Mouse (Mus musculus) spleen, adult 12 weeks (tissue): Measurements from ENCODE around the gene Cacna1i.

Experiments used
- DNase-seq: peaks from one replicate; pipeline ENCODE4 v3.0.0; 2022; ENCODE audit warnings: low spot score

Cacna1i gene

GRCm38 (mm10) chr15:80286851-80287415 is at the start of gene Cacna1i:
Gene Cacna1i (plus strand): TSS chr15:80287238.
- no peak for DNase-seq

DNA sequence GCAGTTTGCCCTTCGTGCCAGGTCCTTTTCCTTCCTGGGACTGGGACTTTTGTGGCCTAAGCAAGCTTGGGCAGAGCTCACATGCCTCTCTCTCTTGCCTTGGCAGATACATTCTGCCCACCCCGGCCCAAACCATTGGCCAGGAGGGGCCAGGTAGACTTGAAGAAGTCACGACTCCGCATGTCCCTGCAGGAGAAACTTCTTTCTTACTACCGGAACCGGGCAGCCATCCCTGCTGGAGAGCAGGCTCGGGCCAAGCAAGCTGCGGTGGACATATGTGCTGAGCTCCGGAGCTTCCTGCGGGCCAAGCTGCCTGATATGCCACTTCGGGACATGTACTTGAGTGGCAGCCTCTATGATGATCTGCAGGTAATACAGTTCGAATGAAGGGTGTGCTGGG is 38.9 kb upstream of the Cacna1i start:
- DNase-seq = no peak

DNA sequence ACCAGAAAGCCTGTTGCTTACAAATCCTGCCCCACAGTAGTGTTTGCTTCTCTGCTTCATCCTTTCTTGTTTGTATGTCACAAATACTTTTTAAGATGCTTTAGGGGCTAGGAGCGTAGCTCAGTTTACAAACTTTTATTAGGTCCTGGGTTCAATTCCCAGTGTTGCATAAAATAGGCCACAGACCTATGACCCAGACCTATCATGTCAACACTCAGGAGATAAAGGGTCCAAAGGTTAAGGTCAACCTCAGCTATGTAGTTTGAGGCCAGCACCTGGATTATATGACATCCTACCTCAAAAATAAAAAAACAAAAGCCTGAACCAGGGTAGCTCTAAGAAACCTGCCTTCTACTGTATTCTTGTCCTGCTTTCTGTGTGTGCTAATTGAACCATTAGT is 38.4 kb upstream of the Cacna1i start:
- DNase-seq = no peak

GRCm38 (mm10) chr15:80249672-80250071 is 37.4 kb upstream of the Cacna1i start:
- DNase-seq = no peak

- DNase-seq = no peak
Observed at GRCm38 (mm10) chr15:80250586-80250985, 36.5 kb upstream of the Cacna1i start.

DNA sequence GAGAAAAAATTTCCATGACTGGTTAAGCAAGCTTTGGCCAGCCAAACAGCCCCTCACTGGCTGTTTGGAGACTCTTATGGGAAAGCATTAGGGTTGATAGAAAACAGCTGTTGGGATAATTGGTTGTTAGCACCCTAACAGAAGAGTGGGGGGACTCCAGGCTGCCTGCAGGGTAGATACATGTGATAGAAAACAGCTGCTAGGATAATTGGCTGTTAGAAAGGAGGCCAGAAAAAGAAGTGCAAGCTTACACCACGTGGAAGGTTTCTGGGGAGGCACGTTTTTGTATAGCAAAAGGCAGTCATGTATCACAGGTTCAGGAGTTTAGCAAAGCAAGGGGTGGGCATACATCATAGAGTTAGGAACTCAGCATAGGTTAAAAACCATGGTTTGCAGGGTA is 33.5 kb upstream of the Cacna1i start:
- no peak for DNase-seq

- no peak for DNase-seq
Observed at GRCm38 (mm10) chr15:80254207-80254606, 32.8 kb upstream of the Cacna1i start.

- DNase-seq = peak; percentile 97
Observed at GRCm38 (mm10) chr15:80254847-80255645, 32.0 kb upstream of the Cacna1i start, which contains the start of gene Atf4. Gene Atf4 (plus strand): TSS chr15:80255184.

- DNase-seq = peak; percentile 71
Observed at GRCm38 (mm10) chr15:80255646-80256121, 31.4 kb upstream of the Cacna1i start.

DNA sequence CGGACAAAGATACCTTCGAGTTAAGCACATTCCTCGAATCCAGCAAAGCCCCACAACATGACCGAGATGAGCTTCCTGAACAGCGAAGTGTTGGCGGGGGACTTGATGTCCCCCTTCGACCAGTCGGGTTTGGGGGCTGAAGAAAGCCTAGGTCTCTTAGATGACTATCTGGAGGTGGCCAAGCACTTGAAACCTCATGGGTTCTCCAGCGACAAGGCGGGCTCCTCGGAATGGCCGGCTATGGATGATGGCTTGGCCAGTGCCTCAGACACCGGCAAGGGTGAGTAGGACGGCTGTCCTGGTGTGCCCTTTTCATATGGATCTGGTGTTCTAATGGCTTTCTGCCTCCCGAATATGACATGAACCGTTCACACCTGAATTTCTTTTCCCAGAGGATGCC is 30.8 kb upstream of the Cacna1i start:
- no peak for DNase-seq

DNA sequence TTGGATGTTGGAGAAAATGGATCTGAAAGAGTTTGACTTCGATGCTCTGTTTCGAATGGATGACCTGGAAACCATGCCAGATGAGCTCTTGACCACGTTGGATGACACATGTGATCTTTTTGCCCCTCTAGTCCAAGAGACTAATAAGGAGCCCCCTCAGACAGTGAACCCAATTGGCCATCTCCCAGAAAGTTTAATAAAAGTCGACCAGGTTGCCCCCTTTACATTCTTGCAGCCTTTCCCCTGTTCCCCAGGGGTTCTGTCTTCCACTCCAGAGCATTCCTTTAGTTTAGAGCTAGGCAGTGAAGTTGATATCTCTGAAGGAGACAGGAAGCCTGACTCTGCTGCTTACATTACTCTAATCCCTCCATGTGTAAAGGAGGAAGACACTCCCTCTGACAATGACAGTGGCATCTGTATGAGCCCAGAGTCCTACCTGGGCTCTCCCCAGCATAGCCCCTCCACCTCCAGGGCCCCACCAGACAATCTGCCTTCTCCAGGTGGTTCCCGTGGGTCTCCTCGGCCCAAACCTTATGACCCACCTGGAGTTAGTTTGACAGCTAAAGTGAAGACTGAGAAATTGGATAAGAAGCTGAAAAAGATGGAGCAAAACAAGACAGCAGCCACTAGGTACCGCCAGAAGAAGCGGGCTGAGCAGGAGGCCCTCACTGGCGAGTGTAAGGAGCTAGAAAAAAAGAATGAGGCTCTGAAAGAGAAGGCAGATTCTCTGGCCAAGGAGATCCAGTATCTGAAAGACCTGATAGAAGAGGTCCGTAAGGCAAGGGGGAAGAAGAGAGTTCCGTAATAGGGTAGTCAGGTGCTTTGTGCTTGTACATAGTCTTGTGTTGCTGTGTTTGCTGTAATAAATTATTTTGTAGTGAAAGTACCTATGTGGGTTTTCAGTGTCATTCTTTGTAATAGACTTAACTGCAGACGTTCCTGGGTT is 30.1 kb upstream of the Cacna1i start:
- DNase-seq = no peak

- no peak for DNase-seq
Observed at GRCm38 (mm10) chr15:80257602-80258239, 29.3 kb upstream of the Cacna1i start.

DNA sequence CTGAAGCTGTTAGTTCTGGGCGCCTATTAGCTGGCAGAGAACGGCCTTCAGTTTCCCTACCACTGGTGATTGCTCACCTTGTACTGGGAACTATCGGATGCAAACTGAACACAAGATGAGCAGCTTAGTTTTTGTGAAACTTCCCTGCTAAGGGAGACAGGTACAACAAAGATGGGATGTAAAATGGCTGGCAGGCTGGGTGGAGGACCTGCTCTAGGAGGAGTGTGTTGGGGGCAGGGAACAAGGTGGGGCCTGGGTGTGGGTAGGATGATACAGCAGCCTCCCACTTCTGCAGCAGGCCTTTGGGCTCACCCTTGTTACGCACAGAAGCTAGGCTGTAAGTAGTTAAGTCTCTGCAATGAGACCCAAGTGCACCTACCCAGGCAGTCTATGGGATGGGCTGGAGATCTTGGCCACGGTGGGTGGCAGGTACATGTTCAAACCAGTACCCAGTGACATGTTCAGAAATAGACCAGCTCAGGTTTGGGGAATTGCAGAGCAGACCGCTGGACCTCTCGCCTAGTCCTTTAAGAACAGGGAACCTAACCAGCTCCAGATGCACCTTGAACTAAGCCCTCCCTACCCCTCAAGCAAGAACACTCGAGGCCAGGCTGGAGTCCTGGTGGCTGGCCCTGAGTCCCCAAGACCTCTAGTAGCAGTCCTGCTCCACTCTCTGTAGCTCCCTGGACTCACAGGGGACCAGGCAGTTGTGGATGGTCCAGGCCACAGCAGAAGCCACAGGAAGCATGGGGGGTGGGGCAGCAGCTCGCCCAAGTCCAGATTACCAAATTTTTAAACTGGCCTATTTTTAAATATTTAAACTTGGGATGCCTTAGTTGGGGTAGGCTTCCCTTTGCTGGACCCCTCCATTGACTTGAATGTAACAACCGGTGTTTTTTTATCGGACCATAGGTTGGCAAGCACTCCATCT is 28.5 kb upstream of the Cacna1i start:
- DNase-seq = peak; percentile 63

- no peak for DNase-seq
Observed at GRCm38 (mm10) chr15:80259406-80260045, 27.5 kb upstream of the Cacna1i start.

- peak; percentile 77 for DNase-seq
Observed at GRCm38 (mm10) chr15:80260677-80261076, 26.4 kb upstream of the Cacna1i start.

- no peak for DNase-seq
Observed at GRCm38 (mm10) chr15:80261100-80261499, 25.9 kb upstream of the Cacna1i start.

DNA sequence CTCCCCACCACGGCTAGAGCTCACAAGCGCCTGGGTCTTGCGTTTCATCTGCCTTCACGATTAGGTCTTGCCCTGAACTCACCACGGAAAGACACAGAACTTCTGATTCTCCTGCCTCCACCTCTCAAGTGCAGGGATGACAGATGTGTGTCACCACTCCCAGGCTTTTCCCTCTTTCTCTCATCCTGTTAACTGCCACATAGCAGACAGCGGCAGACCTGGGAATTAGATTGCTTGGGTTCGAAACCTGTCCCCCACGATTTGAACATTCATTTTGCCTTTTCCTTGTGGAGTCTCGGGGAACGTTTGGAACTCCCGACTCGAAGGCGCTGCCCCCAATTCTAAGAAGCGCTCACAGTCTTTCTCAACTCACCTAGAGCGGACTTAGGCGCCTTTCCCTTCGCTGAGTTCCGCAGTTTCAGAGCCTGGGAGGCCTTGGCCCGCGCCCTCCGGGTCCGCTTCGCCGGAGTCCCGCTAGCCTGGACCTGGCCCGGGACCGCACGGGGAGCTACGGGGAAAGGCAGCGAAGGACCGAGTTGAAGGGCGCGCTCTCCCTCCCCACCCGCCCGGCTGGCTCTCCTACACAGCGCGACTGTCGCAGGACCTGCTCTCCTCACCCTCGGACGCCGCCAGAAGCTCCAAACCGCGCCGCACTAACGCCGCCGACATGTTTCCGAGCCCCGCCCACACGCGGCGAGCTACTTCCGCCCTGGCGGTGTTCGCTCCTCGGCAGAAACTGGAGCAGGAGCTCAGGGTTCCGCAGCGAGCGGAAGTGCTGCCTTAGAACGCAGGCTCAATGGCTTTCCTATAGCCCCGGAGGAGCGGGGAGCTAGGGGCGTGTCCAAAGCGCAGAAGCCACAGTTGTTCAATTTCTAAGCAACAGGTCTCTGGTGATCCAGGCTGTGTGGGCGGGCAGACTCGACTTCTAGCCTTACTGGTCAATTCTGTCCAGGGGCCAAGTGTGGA is 23.1 kb upstream of the Cacna1i start, which contains the start of gene Rps19bp1:
Gene Rps19bp1, minus strand, starts transcription at position 706 of the 966 bp plus-strand sequence.
- peak; percentile 90 for DNase-seq

DNA sequence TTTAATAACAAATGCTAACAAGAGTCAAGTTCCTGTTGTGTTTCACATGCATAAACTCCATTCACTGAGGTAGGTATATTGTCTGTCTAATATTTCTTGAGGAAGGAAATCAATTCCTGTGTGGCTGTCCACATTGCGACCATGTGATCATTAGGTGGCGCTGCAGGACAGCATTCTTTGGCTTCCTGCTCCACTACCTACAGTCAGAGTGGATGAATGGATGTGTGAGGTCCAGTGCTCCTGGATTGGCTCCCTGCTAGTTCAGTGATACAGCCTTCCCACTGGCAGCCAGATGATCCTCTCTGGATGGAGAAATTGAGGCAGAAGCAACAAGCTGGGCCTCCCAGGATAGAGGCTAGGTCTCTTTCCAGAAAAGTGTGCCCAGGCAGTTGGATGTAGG is 20.8 kb upstream of the Cacna1i start:
- DNase-seq = peak; percentile 43

DNA sequence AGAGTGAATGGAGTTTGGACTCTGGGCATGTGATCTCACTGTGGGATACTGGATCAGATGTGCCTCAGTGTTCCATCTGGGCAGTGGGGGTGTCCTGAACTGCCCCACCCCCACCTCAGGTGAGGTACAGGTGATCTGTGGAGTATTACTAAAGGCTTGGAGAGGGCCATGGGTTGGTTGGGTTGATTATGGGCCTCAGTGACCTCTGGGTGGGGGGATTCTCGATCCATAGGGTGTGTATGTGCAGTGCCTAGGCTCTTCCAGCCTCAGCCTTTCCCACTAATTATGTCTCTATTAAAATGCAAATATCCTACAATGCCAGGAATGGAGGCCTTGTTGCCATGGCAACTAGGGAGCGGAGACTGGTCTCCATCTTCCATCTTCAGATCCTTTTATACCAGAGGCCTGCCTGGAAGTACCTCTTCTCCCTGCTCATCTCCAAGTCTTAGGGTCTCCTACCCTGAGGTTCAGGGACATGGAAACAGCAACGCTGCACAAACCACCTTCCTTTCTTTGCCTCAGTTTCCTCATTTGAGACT is 15.1 kb upstream of the Cacna1i start:
- DNase-seq = no peak
